Mouse (Mus musculus): ENCODE data around the gene Ifitm5. TPM values are rescaled to one million over a fixed set of nuclear protein-coding genes. Genes with fewer than 3 reads are reported as not detected.

Gene Ifitm5
- polyA plus RNA-seq, 1 experiment from 2014 or later, result 1.6 TPM

- Histone ChIP-seq H3K4me1 (peaks cover 7% of the 10 kb centered on the region; the same call in 1 of the 2 replicates), H3K27me3 (no peaks in the 10 kb centered on the region), H3K9me3 (replicated peaks) (no peaks in the 10 kb centered on the region), H3K27ac (no peak overlapping the region), H3K36me3 (no peaks in the 10 kb centered on the region), H3K4me3 (no peak overlapping the region), H3K4me2 (replicated peaks) (no peak overlapping the region), H3K9ac (no peak overlapping the region)
- 85% methylated on average over 2 of the region's 2 CpGs for WGBS
- ATAC-seq (ENCODE audit: low FRiP score), result no peak
Observed at GRCm38 (mm10) chr7:140905642-140906081, 44.4 kb downstream of the Ifitm5 start.

- no peak overlapping the region; the same call in 1 of the 2 replicates for H3K9ac ChIP-seq
Observed at GRCm38 (mm10) chr7:140903212-140903611, 46.9 kb downstream of the Ifitm5 start.

GRCm38 (mm10) chr7:140902036-140902875 lies 47.8 kb downstream of the Ifitm5 start:
- Histone ChIP-seq H3K4me2 (replicated peaks) (no peak overlapping the region), H3K4me1 (0 out of 2 replicates have a peak, but pooled peaks cover 4% of the 10 kb centered on the region), H3K9ac (no peak overlapping the region), H3K27ac (no peak overlapping the region), H3K36me3 (peaks cover 26% of the 10 kb centered on the region), H3K27me3 (no peaks in the 10 kb centered on the region), H3K9me3 (replicated peaks) (no peaks in the 10 kb centered on the region), H3K4me3 (no peak overlapping the region)
- ATAC-seq (ENCODE audit: low FRiP score), result no peak
- WGBS, result 80% methylated on average over 15 of the region's 15 CpGs

More at GRCm38 (mm10) chr7:140903212-140903611, 46.9 kb downstream of the Ifitm5 start:
- H3K9me3 ChIP-seq (replicated peaks), result no peaks in the 10 kb centered on the region
- WGBS, result 23% methylated on average over 13 of the region's 13 CpGs
- 0 out of 2 replicates have a peak, but pooled peaks cover 4% of the 10 kb centered on the region for H3K4me1 ChIP-seq
- ATAC-seq (ENCODE audit: low FRiP score), result no peak; the same call in 1 of the 2 replicates
- no peak overlapping the region for H3K27ac ChIP-seq
- no peak overlapping the region for H3K4me2 ChIP-seq (replicated peaks)
- no peak overlapping the region for H3K4me3 ChIP-seq
- peaks cover 16% of the 10 kb centered on the region for H3K36me3 ChIP-seq
- no peaks in the 10 kb centered on the region for H3K27me3 ChIP-seq

- no peak within 1 kb of the TSS for H3K9ac ChIP-seq
- WGBS, result 79% methylated on average over 10 of the region's 10 CpGs
- H3K4me1 ChIP-seq, result 0 out of 2 replicates have a peak, but pooled peaks cover 4% of the 10 kb centered on the region
- H3K27ac ChIP-seq, result no peak within 1 kb of the TSS
- H3K9me3 ChIP-seq (replicated peaks), result no peaks in the 10 kb centered on the region
- ATAC-seq (ENCODE audit: low FRiP score), result no peak
- H3K4me2 ChIP-seq (replicated peaks), result no peak within 1 kb of the TSS
- no peak within 1 kb of the TSS for H3K4me3 ChIP-seq
- no peaks in the 10 kb centered on the region for H3K27me3 ChIP-seq
- peaks cover 40% of the 10 kb centered on the region for H3K36me3 ChIP-seq
Observed at GRCm38 (mm10) chr7:140900220-140900619, 49.9 kb downstream of the Ifitm5 start, which contains the start of gene Cox8b. Cox8b (minus strand) TSS chr7:140900446.

GRCm38 (mm10) chr7:140899121-140899520 lies 51.0 kb downstream of the Ifitm5 start:
- Histone ChIP-seq H3K4me1 (0 out of 2 replicates have a peak, but pooled peaks cover 4% of the 10 kb centered on the region), H3K36me3 (peaks cover 48% of the 10 kb centered on the region), H3K9me3 (replicated peaks) (no peaks in the 10 kb centered on the region), H3K27ac (no peak overlapping the region), H3K9ac (no peak overlapping the region), H3K4me2 (replicated peaks) (no peak overlapping the region), H3K27me3 (no peaks in the 10 kb centered on the region), H3K4me3 (no peak overlapping the region)
- WGBS, result 82% methylated on average over 3 of the region's 3 CpGs
- ATAC-seq (ENCODE audit: low FRiP score), result no peak

Other genes starting within 250 kb of the Ifitm5 start
- not detected in 2 replicates for gene Cyp2e1, start 186.6 kb downstream of the Ifitm5 start, polyA plus RNA-seq (2016; fragmentation: Nextera tagmentation; extraction: Ambion mirVana)
- gene Syce1, start 162.4 kb downstream of the Ifitm5 start, polyA plus RNA-seq (2016; fragmentation: Nextera tagmentation; extraction: Ambion mirVana), result 0.19 and 0.36 TPM in 2 replicates
- gene Zfp941, start 128.1 kb downstream of the Ifitm5 start, polyA plus RNA-seq (2016; fragmentation: Nextera tagmentation; extraction: Ambion mirVana), result 12.3 and 13.4 TPM in 2 replicates
- gene Urah, start 115.3 kb downstream of the Ifitm5 start, polyA plus RNA-seq (2016; fragmentation: Nextera tagmentation; extraction: Ambion mirVana), result 0.93 TPM in 1 of 2 replicates, not detected in the other
- not detected in 2 replicates for gene Scgb1c1, start 104.7 kb downstream of the Ifitm5 start, polyA plus RNA-seq (2016; fragmentation: Nextera tagmentation; extraction: Ambion mirVana)
- not detected in 2 replicates for gene Odf3, start 102.5 kb downstream of the Ifitm5 start, polyA plus RNA-seq (2016; fragmentation: Nextera tagmentation; extraction: Ambion mirVana)
- not detected in 2 replicates for gene Gm45785, start 94.0 kb downstream of the Ifitm5 start, polyA plus RNA-seq (2016; fragmentation: Nextera tagmentation; extraction: Ambion mirVana)
- 82.3 and 88.5 TPM in 2 replicates for gene Ric8a, start 93.3 kb downstream of the Ifitm5 start, polyA plus RNA-seq (2016; fragmentation: Nextera tagmentation; extraction: Ambion mirVana)
- gene Bet1l, start 92.7 kb downstream of the Ifitm5 start, polyA plus RNA-seq (2016; fragmentation: Nextera tagmentation; extraction: Ambion mirVana), result 30.9 and 33.4 TPM in 2 replicates
- gene Psmd13, start 68.3 kb downstream of the Ifitm5 start, polyA plus RNA-seq (2016; fragmentation: Nextera tagmentation; extraction: Ambion mirVana), result 279 and 282 TPM in 2 replicates
- gene Sirt3, start 68.0 kb downstream of the Ifitm5 start, polyA plus RNA-seq (2016; fragmentation: Nextera tagmentation; extraction: Ambion mirVana), result 25.8 and 27.1 TPM in 2 replicates
- gene Cox8b, start 49.8 kb downstream of the Ifitm5 start, polyA plus RNA-seq (2016; fragmentation: Nextera tagmentation; extraction: Ambion mirVana), result 0.81 TPM in 1 of 2 replicates, not detected in the other
- 0.13 and 0.27 TPM in 2 replicates for gene Nlrp6, start 29.4 kb downstream of the Ifitm5 start, polyA plus RNA-seq (2016; fragmentation: Nextera tagmentation; extraction: Ambion mirVana)
- 15.5 and 16.8 TPM in 2 replicates for gene Pgghg, start 8.9 kb downstream of the Ifitm5 start, polyA plus RNA-seq (2016; fragmentation: Nextera tagmentation; extraction: Ambion mirVana)
- gene Gm45717, start 5.6 kb upstream of the Ifitm5 start, polyA plus RNA-seq (2016; fragmentation: Nextera tagmentation; extraction: Ambion mirVana), result 0.97 TPM in 1 of 2 replicates, not detected in the other
- gene Ifitm2, start 5.7 kb upstream of the Ifitm5 start, polyA plus RNA-seq (2016; fragmentation: Nextera tagmentation; extraction: Ambion mirVana), result 326 and 340 TPM in 2 replicates
- gene Ifitm1, start 16.9 kb upstream of the Ifitm5 start, polyA plus RNA-seq (2016; fragmentation: Nextera tagmentation; extraction: Ambion mirVana), result 8.8 and 9.1 TPM in 2 replicates
- gene Ifitm3, start 60.5 kb upstream of the Ifitm5 start, polyA plus RNA-seq (2016; fragmentation: Nextera tagmentation; extraction: Ambion mirVana), result 22.5 and 26.0 TPM in 2 replicates
- gene Ifitm6, start 67.6 kb upstream of the Ifitm5 start, polyA plus RNA-seq (2016; fragmentation: Nextera tagmentation; extraction: Ambion mirVana), result not detected in 2 replicates
- gene Gm17387, start 78.8 kb upstream of the Ifitm5 start, polyA plus RNA-seq (2016; fragmentation: Nextera tagmentation; extraction: Ambion mirVana), result not detected in 2 replicates
- gene B4galnt4, start 110.8 kb upstream of the Ifitm5 start, polyA plus RNA-seq (2016; fragmentation: Nextera tagmentation; extraction: Ambion mirVana), result 46.1 and 46.5 TPM in 2 replicates
- 3.1 and 4.5 TPM in 2 replicates for gene Pkp3, start 127.9 kb upstream of the Ifitm5 start, polyA plus RNA-seq (2016; fragmentation: Nextera tagmentation; extraction: Ambion mirVana)
- 1.7 and 2.6 TPM in 2 replicates for gene Sigirr, start 150.3 kb upstream of the Ifitm5 start, polyA plus RNA-seq (2016; fragmentation: Nextera tagmentation; extraction: Ambion mirVana)
- 0.59 and 0.81 TPM in 2 replicates for gene Ano9, start 167.5 kb upstream of the Ifitm5 start, polyA plus RNA-seq (2016; fragmentation: Nextera tagmentation; extraction: Ambion mirVana)
- 76.0 and 76.5 TPM in 2 replicates for gene Ptdss2, start 172.1 kb upstream of the Ifitm5 start, polyA plus RNA-seq (2016; fragmentation: Nextera tagmentation; extraction: Ambion mirVana)
- 61.0 and 61.9 TPM in 2 replicates for gene Rnh1, start 222.6 kb upstream of the Ifitm5 start, polyA plus RNA-seq (2016; fragmentation: Nextera tagmentation; extraction: Ambion mirVana)
- 95.1 and 103 TPM in 2 replicates for gene Hras, start 243.7 kb upstream of the Ifitm5 start, polyA plus RNA-seq (2016; fragmentation: Nextera tagmentation; extraction: Ambion mirVana)
- 10.8 and 12.2 TPM in 2 replicates for gene Lrrc56, start 243.9 kb upstream of the Ifitm5 start, polyA plus RNA-seq (2016; fragmentation: Nextera tagmentation; extraction: Ambion mirVana)

All from hindbrain, embryonic 12.5 days (tissue).